Mouse (Mus musculus): Measurements from ENCODE around the gene Sarm1. TPM values are rescaled to one million over a fixed set of nuclear protein-coding genes. Genes with fewer than 3 reads are reported as not detected.

Sarm1 gene
- polyA plus RNA-seq, 1 experiment from 2014 or later: 1.2 TPM

- WGBS: 69% methylated on average over 3 of the region's 3 CpGs
These were observed 15.7 kb upstream of the Sarm1 start for GRCm38 (mm10) chr11:78513106-78513790.

DNA sequence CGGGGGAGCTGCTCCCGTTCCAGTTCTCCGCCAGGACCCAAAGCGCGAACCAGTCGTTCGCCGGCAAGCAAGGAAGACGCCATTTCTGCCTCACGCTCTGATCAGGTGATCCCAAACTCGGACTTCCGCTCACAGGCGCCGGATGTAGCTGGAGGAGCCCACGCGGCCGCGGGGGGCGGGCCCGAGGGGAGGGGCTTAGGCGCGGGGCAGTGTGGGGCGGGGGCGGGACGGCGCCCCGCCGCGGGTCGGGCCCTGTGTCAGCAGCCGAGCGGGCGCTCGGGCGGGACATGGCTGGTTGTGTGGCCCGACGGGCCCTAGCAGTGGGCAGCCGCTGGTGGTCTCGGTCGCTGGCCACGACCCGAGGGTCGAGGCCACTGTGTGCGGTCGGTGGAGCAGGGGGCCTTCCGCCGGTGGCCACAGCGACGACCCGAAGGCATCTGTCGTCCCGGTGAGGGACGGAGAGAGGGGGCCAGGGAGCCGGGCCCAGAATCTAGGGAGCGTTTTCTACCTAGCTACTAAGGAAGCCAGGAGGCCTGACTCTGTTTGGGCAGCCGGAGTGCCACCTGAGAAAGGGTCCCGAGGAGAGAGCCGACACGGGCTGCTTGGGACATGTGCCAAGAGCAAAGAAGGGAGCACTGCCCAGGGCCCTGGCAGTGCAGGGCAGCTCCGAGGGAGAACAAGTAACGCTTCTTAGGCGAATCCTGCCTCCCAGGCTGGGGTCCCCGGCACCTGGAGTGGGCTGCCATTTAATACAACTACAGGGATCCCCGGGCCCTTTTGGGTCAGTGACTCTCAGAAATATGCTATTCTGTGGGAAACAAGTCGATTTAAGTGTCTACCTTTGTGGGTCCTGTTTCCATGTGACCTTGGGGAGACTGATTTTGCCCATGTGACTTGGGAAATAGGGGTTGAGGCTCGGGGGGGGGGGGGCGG is 14.7 kb upstream of the Sarm1 start, which contains the start of the genes Tmem199 and Poldip2:
Gene Tmem199 (minus strand): TSS at position 148 of the 933 bp plus-strand sequence.
Gene Poldip2 (plus strand): TSS at position 169 of the 933 bp plus-strand sequence.
- H3K9ac ChIP-seq (replicated peaks; ENCODE audit: low read length): peak within 1 kb of the TSS; percentile 95
- H3K4me3 ChIP-seq (ENCODE audit: low read length): peak within 1 kb of the TSS; percentile 81
- H3K9me3 ChIP-seq (ENCODE audit: low read length): no peaks in the 10 kb centered on the region
- ATAC-seq (ENCODE audit: low FRiP score, low TSS enrichment): peak; percentile 97
- peak within 1 kb of the TSS; percentile 58 for H3K4me2 ChIP-seq (replicated peaks; ENCODE audit: low read depth, low read length)
- no peaks in the 10 kb centered on the region for H3K27me3 ChIP-seq (ENCODE audit: insufficient read depth, low read length)
- under 1% methylated on average over 66 of the region's 67 CpGs for WGBS
- peaks cover 18% of the 10 kb centered on the region for H3K4me1 ChIP-seq (ENCODE audit: insufficient read depth, low read length)
- peak within 1 kb of the TSS; percentile 85 for H3K27ac ChIP-seq (ENCODE audit: low read length)
- H3K36me3 ChIP-seq (ENCODE audit: insufficient read depth, low read length): peaks cover 47% of the 10 kb centered on the region

More at GRCm38 (mm10) chr11:78513106-78513790, 15.7 kb upstream of the Sarm1 start:
- H3K27ac ChIP-seq (ENCODE audit: low read length): no peak overlapping the region
- peaks cover 18% of the 10 kb centered on the region for H3K4me1 ChIP-seq (ENCODE audit: insufficient read depth, low read length)
- H3K36me3 ChIP-seq (ENCODE audit: insufficient read depth, low read length): peaks cover 47% of the 10 kb centered on the region
- peak overlapping the region; percentile 95 for H3K9ac ChIP-seq (replicated peaks; ENCODE audit: low read length)
- peak overlapping the region; percentile 58 for H3K4me2 ChIP-seq (replicated peaks; ENCODE audit: low read depth, low read length)
- H3K4me3 ChIP-seq (ENCODE audit: low read length): peak overlapping the region; percentile 81
- ATAC-seq (ENCODE audit: low FRiP score, low TSS enrichment): no peak
- H3K27me3 ChIP-seq (ENCODE audit: insufficient read depth, low read length): no peaks in the 10 kb centered on the region
- no peaks in the 10 kb centered on the region for H3K9me3 ChIP-seq (ENCODE audit: low read length)

DNA sequence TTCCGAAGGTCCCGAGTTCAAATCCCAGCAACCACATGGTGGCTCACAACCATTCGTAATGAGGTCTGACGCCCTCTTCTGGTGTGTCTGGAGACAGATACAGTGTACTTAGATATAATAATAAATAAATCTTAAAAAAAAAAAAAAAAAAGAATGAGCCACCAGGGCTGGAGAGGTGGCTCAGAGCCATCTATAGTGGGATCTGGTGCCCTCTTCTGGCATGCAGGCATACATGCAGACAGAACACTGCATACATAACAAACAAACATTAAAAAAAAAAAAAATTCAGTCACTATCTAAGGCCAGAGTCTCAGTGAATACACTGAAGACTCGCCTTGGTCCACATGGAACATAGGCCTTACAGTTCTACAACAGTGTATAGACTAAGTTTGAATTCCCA is 11.6 kb upstream of the Sarm1 start:
- Histone ChIP-seq H3K4me1 (ENCODE audit: insufficient read depth, low read length) (peaks cover 18% of the 10 kb centered on the region), H3K9me3 (ENCODE audit: low read length) (no peaks in the 10 kb centered on the region), H3K27ac (ENCODE audit: low read length) (no peak overlapping the region), H3K27me3 (ENCODE audit: insufficient read depth, low read length) (no peaks in the 10 kb centered on the region), H3K36me3 (ENCODE audit: insufficient read depth, low read length) (peaks cover 32% of the 10 kb centered on the region), H3K4me2 (replicated peaks; ENCODE audit: low read depth, low read length) (no peak overlapping the region), H3K4me3 (ENCODE audit: low read length) (no peak overlapping the region), H3K9ac (replicated peaks; ENCODE audit: low read length) (no peak overlapping the region)
- 79% methylated on average over 5 of the region's 5 CpGs for WGBS
- no peak for ATAC-seq (ENCODE audit: low FRiP score, low TSS enrichment)

- Histone ChIP-seq H3K4me2 (replicated peaks; ENCODE audit: low read depth, low read length) (no peak overlapping the region), H3K9ac (replicated peaks; ENCODE audit: low read length) (no peak overlapping the region), H3K27ac (ENCODE audit: low read length) (no peak overlapping the region), H3K27me3 (ENCODE audit: insufficient read depth, low read length) (peaks cover 7% of the 10 kb centered on the region), H3K9me3 (ENCODE audit: low read length) (no peaks in the 10 kb centered on the region), H3K4me3 (ENCODE audit: low read length) (no peak overlapping the region), H3K4me1 (ENCODE audit: insufficient read depth, low read length) (no peaks in the 10 kb centered on the region), H3K36me3 (ENCODE audit: insufficient read depth, low read length) (peaks cover 30% of the 10 kb centered on the region)
- WGBS: 82% methylated on average over 3 of the region's 3 CpGs
- no peak for ATAC-seq (ENCODE audit: low FRiP score, low TSS enrichment)
These were observed 7.9 kb upstream of the Sarm1 start for GRCm38 (mm10) chr11:78505430-78505829.

GRCm38 (mm10) chr11:78502909-78503650 is 5.5 kb upstream of the Sarm1 start, which contains the start of gene Sebox:
TSS of gene Sebox (plus strand) at chr11:78503447.
- Histone ChIP-seq H3K9me3 (ENCODE audit: low read length) (no peaks in the 10 kb centered on the region), H3K4me3 (ENCODE audit: low read length) (no peak within 1 kb of the TSS), H3K27ac (ENCODE audit: low read length) (no peak within 1 kb of the TSS), H3K36me3 (ENCODE audit: insufficient read depth, low read length) (peaks cover 18% of the 10 kb centered on the region), H3K27me3 (ENCODE audit: insufficient read depth, low read length) (peaks cover 16% of the 10 kb centered on the region), H3K4me2 (replicated peaks; ENCODE audit: low read depth, low read length) (no peak within 1 kb of the TSS), H3K4me1 (ENCODE audit: insufficient read depth, low read length) (peaks cover 1% of the 10 kb centered on the region), H3K9ac (replicated peaks; ENCODE audit: low read length) (no peak within 1 kb of the TSS)
- ATAC-seq (ENCODE audit: low FRiP score, low TSS enrichment): no peak
- WGBS: 78% methylated on average over 7 of the region's 7 CpGs

- H3K4me1 ChIP-seq (ENCODE audit: insufficient read depth, low read length): peaks cover 15% of the 10 kb centered on the region
- H3K27ac ChIP-seq (ENCODE audit: low read length): no peak overlapping the region
- no peak overlapping the region for H3K4me2 ChIP-seq (replicated peaks; ENCODE audit: low read depth, low read length)
- 80% methylated on average over 20 of the region's 20 CpGs for WGBS
- no peak overlapping the region for H3K9ac ChIP-seq (replicated peaks; ENCODE audit: low read length)
- H3K9me3 ChIP-seq (ENCODE audit: low read length): no peaks in the 10 kb centered on the region
- H3K4me3 ChIP-seq (ENCODE audit: low read length): no peak overlapping the region
- H3K27me3 ChIP-seq (ENCODE audit: insufficient read depth, low read length): peaks cover 17% of the 10 kb centered on the region
- no peak for ATAC-seq (ENCODE audit: low FRiP score, low TSS enrichment)
- peaks cover 3% of the 10 kb centered on the region; the same call in 1 of the 2 replicates for H3K36me3 ChIP-seq (ENCODE audit: insufficient read depth, low read length)
These were observed 4.0 kb upstream of the Sarm1 start for GRCm38 (mm10) chr11:78501529-78501928.

DNA sequence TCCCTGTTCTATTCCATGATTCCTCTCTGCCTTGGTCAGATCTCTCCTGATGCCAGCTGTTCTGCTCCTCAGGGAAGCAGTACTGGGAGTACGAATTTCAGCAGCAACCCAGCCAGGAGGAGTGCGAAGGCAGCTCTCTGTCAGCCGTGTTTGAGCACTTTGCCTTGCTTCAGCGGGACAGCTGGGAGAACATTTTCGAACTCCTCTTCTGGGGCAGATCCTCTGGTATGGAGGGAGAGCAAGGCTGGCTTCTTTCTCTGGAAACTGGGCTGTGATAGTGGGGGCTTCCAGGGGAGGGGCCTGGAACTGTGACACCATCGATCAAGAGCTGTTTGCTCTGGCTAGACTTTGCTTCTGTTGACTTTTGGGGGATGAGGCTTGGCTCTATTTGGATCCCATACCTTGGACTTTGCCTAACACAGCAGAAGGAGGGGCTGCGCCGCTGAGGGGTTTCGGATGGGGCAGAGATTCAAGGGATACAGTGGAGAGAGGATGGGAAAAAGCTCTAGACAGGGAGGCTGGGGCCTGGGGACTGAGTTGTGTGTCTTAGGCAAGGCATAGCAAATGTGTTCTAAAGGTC is 3.2 kb upstream of the Sarm1 start:
- Histone ChIP-seq H3K9me3 (ENCODE audit: low read length) (no peaks in the 10 kb centered on the region), H3K4me3 (ENCODE audit: low read length) (no peak overlapping the region), H3K9ac (replicated peaks; ENCODE audit: low read length) (no peak overlapping the region), H3K27ac (ENCODE audit: low read length) (no peak overlapping the region), H3K4me2 (replicated peaks; ENCODE audit: low read depth, low read length) (no peak overlapping the region), H3K36me3 (ENCODE audit: insufficient read depth, low read length) (no peaks in the 10 kb centered on the region), H3K27me3 (ENCODE audit: insufficient read depth, low read length) (peaks cover 26% of the 10 kb centered on the region), H3K4me1 (ENCODE audit: insufficient read depth, low read length) (peaks cover 17% of the 10 kb centered on the region)
- 73% methylated on average over 9 of the region's 9 CpGs for WGBS
- ATAC-seq (ENCODE audit: low FRiP score, low TSS enrichment): no peak

GRCm38 (mm10) chr11:78499543-78499942 is 2.0 kb upstream of the Sarm1 start:
- Histone ChIP-seq H3K9me3 (ENCODE audit: low read length) (no peaks in the 10 kb centered on the region), H3K4me1 (ENCODE audit: insufficient read depth, low read length) (peaks cover 17% of the 10 kb centered on the region), H3K4me3 (ENCODE audit: low read length) (no peak overlapping the region), H3K27ac (ENCODE audit: low read length) (no peak overlapping the region), H3K36me3 (ENCODE audit: insufficient read depth, low read length) (no peaks in the 10 kb centered on the region), H3K27me3 (ENCODE audit: insufficient read depth, low read length) (peaks cover 34% of the 10 kb centered on the region), H3K4me2 (replicated peaks; ENCODE audit: low read depth, low read length) (no peak overlapping the region), H3K9ac (replicated peaks; ENCODE audit: low read length) (no peak overlapping the region)
- WGBS: 40% methylated on average over 16 of the region's 16 CpGs
- ATAC-seq (ENCODE audit: low FRiP score, low TSS enrichment): no peak

GRCm38 (mm10) chr11:78499004-78499403 is 1.4 kb upstream of the Sarm1 start, which contains the start of gene Vtn:
TSS of gene Vtn (plus strand) at chr11:78499091.
- Histone ChIP-seq H3K4me2 (replicated peaks; ENCODE audit: low read depth, low read length) (peak within 1 kb of the TSS; percentile 95), H3K36me3 (ENCODE audit: insufficient read depth, low read length) (no peaks in the 10 kb centered on the region), H3K9ac (replicated peaks; ENCODE audit: low read length) (peak within 1 kb of the TSS; percentile 56; the same call in 1 of the 2 replicates), H3K9me3 (ENCODE audit: low read length) (no peaks in the 10 kb centered on the region), H3K4me3 (ENCODE audit: low read length) (peak within 1 kb of the TSS; percentile 56), H3K4me1 (ENCODE audit: insufficient read depth, low read length) (peaks cover 17% of the 10 kb centered on the region), H3K27ac (ENCODE audit: low read length) (0 out of 2 replicates have a peak within 1 kb of the TSS, but pooled peaks have one; percentile 29), H3K27me3 (ENCODE audit: insufficient read depth, low read length) (peaks cover 40% of the 10 kb centered on the region)
- WGBS: 49% methylated on average over 7 of the region's 7 CpGs
- no peak for ATAC-seq (ENCODE audit: low FRiP score, low TSS enrichment)
